Mouse (Mus musculus) urinary bladder, postnatal 10 days (tissue): ENCODE results near the gene Slc22a23.

Experiments
- DNase-seq: peaks from one replicate; pipeline ENCODE4 v3.0.0; 2022; ENCODE audit warnings: low spot score

Gene Slc22a23

GRCm38 (mm10) chr13:34131708-34132060 is 213.3 kb downstream of the Slc22a23 start:
- DNase-seq, result no peak

- DNase-seq, result no peak
Measured at GRCm38 (mm10) chr13:34131011-34131707, 213.8 kb downstream of the Slc22a23 start.

GRCm38 (mm10) chr13:34130226-34130731 is 214.7 kb downstream of the Slc22a23 start, which contains the start of gene Tubb2b:
TSS of gene Tubb2b (minus strand) at chr13:34130466.
- no peak for DNase-seq

GRCm38 (mm10) chr13:34129485-34130225 is 215.3 kb downstream of the Slc22a23 start:
- DNase-seq, result no peak
